Mouse (Mus musculus): ENCODE results near the gene Ppm1n. TPM values are rescaled to one million over a fixed set of nuclear protein-coding genes. Genes with fewer than 3 reads are reported as not detected.

The Ppm1n gene
- polyA plus RNA-seq, 1 experiment from 2014 or later = not detected

GRCm38 (mm10) chr7:19303770-19304169, 23.9 kb upstream of the Ppm1n start:
- H3K36me3 ChIP-seq (ENCODE audit: inconsistent target) = no peaks in the 10 kb centered on the region
- WGBS (ENCODE audit: missing documents) = 2% methylated on average over 16 of the region's 16 CpGs
- H3K79me2 ChIP-seq (ENCODE audit: inconsistent target) = no peaks in the 10 kb centered on the region
- H3K27ac ChIP-seq = no peak overlapping the region
- no peak overlapping the region for H3K4me3 ChIP-seq (ENCODE audit: inconsistent target)

GRCm38 (mm10) chr7:19303046-19303305, 23.1 kb upstream of the Ppm1n start:
- WGBS (ENCODE audit: missing documents) = 84% methylated on average over 11 of the region's 12 CpGs
- no peak overlapping the region for H3K4me3 ChIP-seq (ENCODE audit: inconsistent target)

GRCm38 (mm10) chr7:19302264-19303045, 22.6 kb upstream of the Ppm1n start:
- no peak overlapping the region for H3K27ac ChIP-seq
- H3K4me3 ChIP-seq (ENCODE audit: inconsistent target) = no peak overlapping the region
- H3K79me2 ChIP-seq (ENCODE audit: inconsistent target) = no peaks in the 10 kb centered on the region
- no peaks in the 10 kb centered on the region for H3K36me3 ChIP-seq (ENCODE audit: inconsistent target)
- 65% methylated on average over 13 of the region's 13 CpGs for WGBS (ENCODE audit: missing documents)

More at GRCm38 (mm10) chr7:19303046-19303305, 23.1 kb upstream of the Ppm1n start:
- no peaks in the 10 kb centered on the region for H3K36me3 ChIP-seq (ENCODE audit: inconsistent target)
- H3K79me2 ChIP-seq (ENCODE audit: inconsistent target) = no peaks in the 10 kb centered on the region
- no peak overlapping the region for H3K27ac ChIP-seq

GRCm38 (mm10) chr7:19301461-19302263, 21.8 kb upstream of the Ppm1n start:
- Histone ChIP-seq H3K27ac (no peak overlapping the region), H3K79me2 (ENCODE audit: inconsistent target) (no peaks in the 10 kb centered on the region), H3K4me3 (ENCODE audit: inconsistent target) (no peak overlapping the region), H3K36me3 (ENCODE audit: inconsistent target) (no peaks in the 10 kb centered on the region)
- 18% methylated on average over 16 of the region's 16 CpGs for WGBS (ENCODE audit: missing documents)

- Histone ChIP-seq H3K4me3 (ENCODE audit: inconsistent target) (peak overlapping the region; percentile 34), H3K36me3 (ENCODE audit: inconsistent target) (no peaks in the 10 kb centered on the region), H3K79me2 (ENCODE audit: inconsistent target) (no peaks in the 10 kb centered on the region), H3K27ac (peak overlapping the region; percentile 42)
- WGBS (ENCODE audit: missing documents) = under 1% methylated on average over 26 of the region's 29 CpGs
These were observed 20.9 kb upstream of the Ppm1n start for GRCm38 (mm10) chr7:19300501-19301421.

GRCm38 (mm10) chr7:19299194-19299593, 19.3 kb upstream of the Ppm1n start:
- no peak overlapping the region for H3K4me3 ChIP-seq (ENCODE audit: inconsistent target)
- H3K79me2 ChIP-seq (ENCODE audit: inconsistent target) = no peaks in the 10 kb centered on the region
- no peak overlapping the region for H3K27ac ChIP-seq
- H3K36me3 ChIP-seq (ENCODE audit: inconsistent target) = no peaks in the 10 kb centered on the region
- 39% methylated on average over 2 of the region's 3 CpGs for WGBS (ENCODE audit: missing documents)

- Histone ChIP-seq H3K27ac (no peak overlapping the region), H3K4me3 (ENCODE audit: inconsistent target) (no peak overlapping the region)
These were observed 17.9 kb upstream of the Ppm1n start for GRCm38 (mm10) chr7:19297794-19298193.

GRCm38 (mm10) chr7:19297034-19297433, 17.2 kb upstream of the Ppm1n start:
- Histone ChIP-seq H3K79me2 (ENCODE audit: inconsistent target) (no peaks in the 10 kb centered on the region), H3K4me3 (ENCODE audit: inconsistent target) (no peak overlapping the region), H3K27ac (no peak overlapping the region), H3K36me3 (ENCODE audit: inconsistent target) (no peaks in the 10 kb centered on the region)
- WGBS (ENCODE audit: missing documents) = 91% methylated on average over 4 of the region's 6 CpGs

More at GRCm38 (mm10) chr7:19297794-19298193, 17.9 kb upstream of the Ppm1n start:
- Histone ChIP-seq H3K79me2 (ENCODE audit: inconsistent target) (no peaks in the 10 kb centered on the region), H3K36me3 (ENCODE audit: inconsistent target) (no peaks in the 10 kb centered on the region)
- 86% methylated on average over 5 of the region's 5 CpGs for WGBS (ENCODE audit: missing documents)

- H3K79me2 ChIP-seq (ENCODE audit: inconsistent target) = no peaks in the 10 kb centered on the region
- 6% methylated on average over 20 of the region's 22 CpGs for WGBS (ENCODE audit: missing documents)
- H3K4me3 ChIP-seq (ENCODE audit: inconsistent target) = peak overlapping the region; percentile 40
- H3K27ac ChIP-seq = no peak overlapping the region
- no peaks in the 10 kb centered on the region for H3K36me3 ChIP-seq (ENCODE audit: inconsistent target)
These were observed 15.8 kb upstream of the Ppm1n start for GRCm38 (mm10) chr7:19295503-19296185.

- Histone ChIP-seq H3K36me3 (ENCODE audit: inconsistent target) (no peaks in the 10 kb centered on the region), H3K4me3 (ENCODE audit: inconsistent target) (no peak overlapping the region), H3K79me2 (ENCODE audit: inconsistent target) (no peaks in the 10 kb centered on the region), H3K27ac (no peak overlapping the region)
- WGBS (ENCODE audit: missing documents) = 17% methylated on average over 18 of the region's 20 CpGs
These were observed 11.2 kb upstream of the Ppm1n start for GRCm38 (mm10) chr7:19290969-19291596.

GRCm38 (mm10) chr7:19284763-19285162, 4.9 kb upstream of the Ppm1n start:
- H3K79me2 ChIP-seq (ENCODE audit: inconsistent target) = no peaks in the 10 kb centered on the region
- no peaks in the 10 kb centered on the region for H3K36me3 ChIP-seq (ENCODE audit: inconsistent target)
- no peak overlapping the region for H3K27ac ChIP-seq
- H3K4me3 ChIP-seq (ENCODE audit: inconsistent target) = no peak overlapping the region
- 8% methylated on average over 4 of the region's 4 CpGs for WGBS (ENCODE audit: missing documents)

GRCm38 (mm10) chr7:19283406-19283804, 3.5 kb upstream of the Ppm1n start:
- Histone ChIP-seq H3K36me3 (ENCODE audit: inconsistent target) (no peaks in the 10 kb centered on the region), H3K4me3 (ENCODE audit: inconsistent target) (no peak overlapping the region), H3K79me2 (ENCODE audit: inconsistent target) (no peaks in the 10 kb centered on the region), H3K27ac (no peak overlapping the region)
- 45% methylated on average over 14 of the region's 14 CpGs for WGBS (ENCODE audit: missing documents)

GRCm38 (mm10) chr7:19282791-19283405, 3.0 kb upstream of the Ppm1n start:
- no peak overlapping the region for H3K4me3 ChIP-seq (ENCODE audit: inconsistent target)
- no peak overlapping the region for H3K27ac ChIP-seq
- 3% methylated on average over 35 of the region's 35 CpGs for WGBS (ENCODE audit: missing documents)
- H3K79me2 ChIP-seq (ENCODE audit: inconsistent target) = no peaks in the 10 kb centered on the region
- H3K36me3 ChIP-seq (ENCODE audit: inconsistent target) = no peaks in the 10 kb centered on the region

Data from macrophage (primary cell).